Comparison of ENCODE assay signal across 41 mouse cellular contexts in the genomic region with DNA sequence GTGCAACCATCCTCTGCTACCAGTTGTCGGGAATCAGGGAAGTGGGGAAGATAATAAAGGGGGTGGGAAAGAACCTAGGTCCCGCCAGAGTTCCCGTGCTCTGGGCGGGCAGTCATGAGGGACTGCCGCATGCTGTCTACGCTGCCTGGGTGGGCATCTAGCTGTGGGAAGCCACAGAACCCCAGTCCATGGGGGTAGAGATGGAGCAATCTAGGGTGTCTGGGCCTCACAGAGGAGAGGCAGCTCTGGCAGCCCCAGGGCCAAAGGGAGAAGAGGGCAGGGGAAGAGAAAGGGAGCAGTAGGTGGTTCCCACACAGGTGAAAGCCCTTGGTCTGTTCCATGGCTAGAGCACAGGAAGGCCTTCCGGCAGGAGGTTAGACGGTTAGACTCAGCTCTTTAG. TPM values are rescaled to one million over a fixed set of nuclear protein-coding genes. Genes with fewer than 3 reads are reported as not detected.
"Had no signal": no experiment of that assay in that cellular context is flagged by ENCODE, and none has a peak within 500 bp of the region (broad histone marks: within the 10 kb centered on the region; RNA-seq: fewer than 3 reads in every experiment).

No protein-coding gene starts in this region.

- H3K4me3 ChIP-seq: limb, embryonic 10.5 days; limb, embryonic 12.5 days; limb, embryonic 13.5 days; limb, embryonic 15.5 days; liver, embryonic 12.5 days; liver, embryonic 13.5 days; liver, embryonic 15.5 days; lung, embryonic 15.5 days; megakaryocyte, embryonic 14.5 days; midbrain, embryonic 10.5 days; midbrain, embryonic 12.5 days; midbrain, embryonic 13.5 days; midbrain, embryonic 15.5 days; myocyte had no signal

- ATAC-seq: liver, embryonic 12.5 days; lung, postnatal 0 days; midbrain, embryonic 13.5 days; midbrain, embryonic 15.5 days; midbrain, embryonic 16.5 days had no signal

- H3K27ac ChIP-seq: limb, embryonic 10.5 days; limb, embryonic 12.5 days; limb, embryonic 13.5 days; limb, embryonic 15.5 days; liver, embryonic 12.5 days; liver, embryonic 13.5 days; liver, embryonic 14.5 days; liver, embryonic 15.5 days; lung, embryonic 15.5 days; macrophage; midbrain, embryonic 10.5 days; midbrain, embryonic 12.5 days; midbrain, embryonic 13.5 days; midbrain, embryonic 15.5 days had no signal

- H3K4me2 ChIP-seq: limb, embryonic 12.5 days; limb, embryonic 13.5 days; limb, embryonic 15.5 days; liver, embryonic 11.5 days; liver, embryonic 12.5 days; liver, embryonic 13.5 days; liver, embryonic 15.5 days; lung, embryonic 14.5 days; lung, embryonic 15.5 days; midbrain, embryonic 11.5 days; midbrain, embryonic 12.5 days; midbrain, embryonic 13.5 days; midbrain, embryonic 15.5 days had no signal

- H3K27me3 ChIP-seq: limb, embryonic 12.5 days; limb, embryonic 13.5 days; limb, embryonic 15.5 days; liver, embryonic 13.5 days; liver, embryonic 15.5 days; lung, embryonic 15.5 days; midbrain, embryonic 12.5 days; midbrain, embryonic 13.5 days; midbrain, embryonic 15.5 days had no signal

- DNase-seq: left cerebral cortex, postnatal 4 days; liver; liver, embryonic 13.5 days; liver, postnatal 0 days; lung, adult 18-20 months; lung, adult 2 months; lung, embryonic 14.5 days; lung, postnatal 10 days; lung, postnatal 14 days; lung, postnatal 36 days; lung, postnatal 4 days had no signal

- H3K9me3 ChIP-seq: liver, embryonic 12.5 days; liver, embryonic 13.5 days; liver, embryonic 15.5 days; lung, embryonic 15.5 days had no signal

- H3K36me3 ChIP-seq: limb, embryonic 12.5 days; limb, embryonic 15.5 days; liver, embryonic 12.5 days; liver, embryonic 13.5 days; liver, embryonic 15.5 days; lung, embryonic 15.5 days; midbrain, embryonic 10.5 days; midbrain, embryonic 12.5 days; midbrain, embryonic 13.5 days; midbrain, embryonic 15.5 days had no signal

- H3K9ac ChIP-seq: limb, embryonic 12.5 days; limb, embryonic 13.5 days; limb, embryonic 15.5 days; liver, embryonic 12.5 days; liver, embryonic 13.5 days; liver, embryonic 14.5 days; liver, embryonic 15.5 days; liver, postnatal 0 days; lung, embryonic 14.5 days; lung, embryonic 15.5 days; midbrain, embryonic 12.5 days; midbrain, embryonic 13.5 days; midbrain, embryonic 15.5 days had no signal

- H3K4me1 ChIP-seq: lung, embryonic 15.5 days had no signal

RNA-seq across cellular contexts. Expression of a gene that starts 13.2 kb away (rescaled TPM):
- total RNA-seq: left cerebral cortex, adult 8-10 months; left cerebral cortex, postnatal 10 days; left cerebral cortex, postnatal 14 days; left cerebral cortex, postnatal 25 days; left cerebral cortex, postnatal 36 days; left cerebral cortex, postnatal 4 days; liver, adult 2 months; megakaryocyte-erythroid progenitor cell, adult 5-6 weeks; monocyte, adult 5-6 weeks had no signal
- polyA plus RNA-seq: limb, embryonic 12.5 days; limb, embryonic 15.5 days; liver, adult 2 months; lung, adult 2 months; lung, embryonic 14.5 days; lung, embryonic 15.5 days; lung, embryonic 16.5 days; lung, postnatal 0 days; midbrain, embryonic 11.5 days; midbrain, embryonic 12.5 days; midbrain, embryonic 13.5 days; myocyte; neural tube, embryonic 11.5 days had no signal

RNA-seq across cellular contexts. Expression of a gene that starts 57.7 kb away (rescaled TPM):
- total RNA-seq: megakaryocyte progenitor cell, adult 5-6 weeks had no signal
